Mouse (Mus musculus) stomach, embryonic 14.5 days (tissue): Measurements from ENCODE around the gene Crybg1. TPM values are rescaled to one million over a fixed set of nuclear protein-coding genes. Genes with fewer than 3 reads are reported as not detected.

ENCODE experiments used
- ATAC-seq: fragments of 200-750 bp; cut with Nextera tagmentation; 2 replicates; pipeline ENCODE4 v1.8.0; 2017; ENCODE audit warnings: low read depth, moderate TSS enrichment; ENCODE audit not compliant: insufficient number of reproducible peaks, insufficient read depth, low FRiP score
- H3K27ac ChIP-seq: fragments of 300-500 bp; sonication (generic); 2 replicates; pipeline ENCODE4 v1.5.1; 2014; ENCODE audit warnings: mild to moderate bottlenecking, low read length, moderate library complexity, mixed read lengths
- H3K27me3 ChIP-seq: fragments of 300-500 bp; sonication (generic); 2 replicates; pipeline ENCODE4 v1.6.1; 2014; ENCODE audit warnings: low read length, control low read depth, mixed read lengths; ENCODE audit not compliant: control insufficient read depth, insufficient read depth
- H3K36me3 ChIP-seq: fragments of 300-500 bp; sonication (generic); 2 replicates; pipeline ENCODE4 v1.6.1; 2014; ENCODE audit warnings: mild to moderate bottlenecking, control low read depth, low read length, moderate library complexity, mixed read lengths; ENCODE audit not compliant: control insufficient read depth, insufficient read depth
- H3K4me1 ChIP-seq: fragments of 300-500 bp; sonication (generic); 2 replicates; pipeline ENCODE4 v1.6.1; 2014; ENCODE audit warnings: low read length, control low read depth, mixed read lengths; ENCODE audit not compliant: control insufficient read depth, insufficient read depth
- H3K4me2 ChIP-seq: fragments of 300-500 bp; sonication (generic); replicated peaks from 2 replicates; pipeline ENCODE4 v1.6.1; 2014; ENCODE audit warnings: low read depth, low read length, control low read depth
- H3K4me3 ChIP-seq: fragments of 300-500 bp; sonication (generic); 2 replicates; pipeline ENCODE4 v1.5.1; 2014; ENCODE audit warnings: low read depth, low read length, control low read depth
- H3K9ac ChIP-seq: fragments of 300-500 bp; sonication (generic); replicated peaks from 2 replicates; pipeline ENCODE4 v1.6.1; 2014; ENCODE audit warnings: low read depth, mild to moderate bottlenecking, control low read depth, low read length, moderate library complexity, mixed read lengths
- H3K9me3 ChIP-seq: fragments of 300-500 bp; sonication (generic); 2 replicates; pipeline ENCODE4 v1.6.1; 2016; ENCODE audit warnings: low read depth, low read length, control low read depth; ENCODE audit not compliant: control insufficient read depth
- WGBS: fragments of 180-500 bp; shearing (Covaris S2); extraction: QIAGEN DNeasy Blood & Tissue Kit; methylation state at CpG from one replicate; pipeline ENCODE4 v1.1.7; 2014; 5-methylcytosine and 5-hydroxymethylcytosine counted together
- polyA plus RNA-seq: library from polyadenylated mRNA; unstranded; fragments of >200 nt; fragmentation: Nextera tagmentation; extraction: Ambion mirVana; gene quantifications from 2 replicates; pipeline ENCODE4 v1.2.1, GENCODE M21; 2014

The Crybg1 gene
- polyA plus RNA-seq, 1 experiment from 2014 or later, result 2.7 TPM

DNA sequence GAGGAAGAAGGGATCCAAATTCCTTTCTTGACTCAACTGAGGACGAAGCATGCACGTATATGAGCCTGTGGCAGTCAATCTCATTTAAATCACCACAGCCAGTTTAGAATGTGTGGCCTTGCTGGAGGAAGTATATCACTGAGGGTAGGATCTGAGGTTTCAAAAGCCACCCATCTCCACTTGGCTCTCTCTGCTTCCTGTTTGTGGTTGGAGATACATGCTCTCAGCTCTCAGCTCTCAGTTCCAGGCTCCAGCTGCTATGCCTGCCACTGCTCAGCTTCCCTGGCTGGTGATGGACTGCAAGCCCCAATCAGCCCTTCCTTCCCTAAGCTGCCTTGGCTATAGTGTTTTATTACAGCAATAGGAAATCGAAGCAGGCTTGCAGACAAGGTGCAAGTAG lies 119.1 kb downstream of the Crybg1 start:
- Histone ChIP-seq H3K9me3 (no peaks in the 10 kb centered on the region; the same call in 1 of the 2 replicates), H3K9ac (no peak overlapping the region), H3K27me3 (no peaks in the 10 kb centered on the region), H3K27ac (no peak overlapping the region), H3K36me3 (no peaks in the 10 kb centered on the region), H3K4me3 (no peak overlapping the region), H3K4me1 (no peaks in the 10 kb centered on the region), H3K4me2 (no peak overlapping the region)
- 87% methylated on average over 3 of the region's 3 CpGs for WGBS
- ATAC-seq, result no peak

DNA sequence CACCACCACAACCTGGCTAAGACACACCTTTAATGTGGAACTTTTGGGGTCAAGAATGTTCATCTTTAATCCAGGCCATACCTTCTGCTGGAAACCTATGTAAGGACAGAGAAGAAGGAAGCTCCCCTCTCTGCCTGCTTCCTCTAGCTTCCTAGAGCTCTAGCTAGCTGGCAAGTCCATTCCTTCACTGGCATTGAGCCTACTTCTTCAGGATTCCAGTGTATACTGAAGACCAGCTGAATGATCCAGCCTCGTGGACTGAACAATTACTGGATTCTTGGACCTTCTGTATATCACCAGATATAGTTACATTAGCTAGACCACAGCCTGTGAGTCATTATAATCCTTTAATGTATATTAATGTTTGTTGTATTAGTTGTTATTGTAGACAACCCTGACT lies 121.4 kb downstream of the Crybg1 start:
- Histone ChIP-seq H3K9me3 (no peaks in the 10 kb centered on the region), H3K4me2 (no peak overlapping the region), H3K4me1 (no peaks in the 10 kb centered on the region), H3K27ac (no peak overlapping the region), H3K9ac (no peak overlapping the region), H3K36me3 (no peaks in the 10 kb centered on the region), H3K27me3 (no peaks in the 10 kb centered on the region), H3K4me3 (no peak overlapping the region)
- WGBS, result 41% methylated on average over 1 of the region's 1 CpGs
- no peak for ATAC-seq

DNA sequence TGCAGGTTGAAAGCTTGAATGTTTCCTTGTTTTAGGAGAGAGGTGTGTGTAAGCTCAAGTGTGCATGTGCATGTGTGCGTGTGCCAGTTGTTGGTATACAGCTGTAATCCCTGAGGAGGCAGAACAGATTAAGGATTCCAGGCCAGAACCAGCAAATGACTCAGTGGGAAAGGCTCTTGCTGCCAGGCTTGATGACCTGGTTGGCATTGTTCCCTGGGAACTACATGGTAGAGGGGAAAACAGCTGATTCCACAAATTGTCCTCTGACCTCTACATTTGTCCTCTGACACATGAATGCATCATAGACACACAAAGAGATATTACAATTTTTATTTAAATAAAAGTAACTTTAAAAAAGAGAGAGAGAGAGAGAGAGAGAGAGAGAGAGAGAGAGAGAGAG lies 122.5 kb downstream of the Crybg1 start:
- H3K27me3 ChIP-seq, result no peaks in the 10 kb centered on the region
- no peak for ATAC-seq
- 89% methylated on average over 1 of the region's 1 CpGs for WGBS

DNA sequence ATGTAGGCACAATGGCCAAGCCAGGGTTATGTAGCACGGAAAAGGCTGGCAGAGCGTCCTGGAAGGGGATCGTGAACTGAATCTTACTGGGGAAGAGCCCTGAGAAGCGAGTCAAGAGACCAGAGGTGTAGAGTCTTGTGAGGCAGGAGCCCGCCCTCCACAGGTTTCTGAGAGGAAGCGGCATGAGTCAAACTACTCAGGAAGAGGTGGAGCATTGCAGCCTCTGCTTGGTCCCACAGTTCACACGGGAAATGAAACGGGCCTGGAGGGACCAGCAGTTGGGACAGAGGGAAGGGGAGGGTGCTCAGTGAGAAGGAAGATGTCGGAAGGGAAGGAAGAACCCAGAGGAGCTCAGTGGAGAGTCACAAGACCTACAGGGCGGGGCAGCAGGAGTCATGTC lies 123.9 kb downstream of the Crybg1 start:
- ATAC-seq, result no peak
- Histone ChIP-seq H3K27me3 (no peaks in the 10 kb centered on the region), H3K4me3 (no peak overlapping the region), H3K4me1 (no peaks in the 10 kb centered on the region), H3K27ac (no peak overlapping the region), H3K9me3 (no peaks in the 10 kb centered on the region), H3K9ac (no peak overlapping the region), H3K4me2 (no peak overlapping the region), H3K36me3 (no peaks in the 10 kb centered on the region)
- WGBS, result 59% methylated on average over 10 of the region's 10 CpGs

More for the DNA sequence above, 122.5 kb downstream of the Crybg1 start:
- no peak overlapping the region for H3K4me3 ChIP-seq
- no peak overlapping the region for H3K9ac ChIP-seq
- H3K4me2 ChIP-seq, result no peak overlapping the region
- H3K9me3 ChIP-seq, result no peaks in the 10 kb centered on the region
- no peaks in the 10 kb centered on the region for H3K36me3 ChIP-seq
- H3K27ac ChIP-seq, result no peak overlapping the region
- H3K4me1 ChIP-seq, result no peaks in the 10 kb centered on the region

DNA sequence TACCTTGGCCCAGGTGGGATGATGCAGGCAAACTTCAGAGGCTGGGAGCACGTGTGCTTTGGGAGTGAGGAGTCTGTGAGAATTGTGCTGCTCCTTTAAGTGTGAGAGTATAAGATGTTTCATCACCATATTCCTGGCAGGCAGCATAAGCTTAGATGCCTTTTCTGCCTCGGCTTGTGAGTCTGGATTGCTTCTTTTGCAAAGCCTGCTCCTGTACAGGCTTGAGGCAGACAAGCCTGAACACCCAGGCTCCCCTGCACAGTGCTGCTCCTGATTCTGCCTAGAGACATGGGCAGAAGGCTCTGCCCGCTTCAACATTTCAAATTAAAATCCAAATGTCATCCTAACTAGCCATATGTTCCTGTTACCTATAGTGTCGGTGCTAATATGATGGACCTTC lies 128.5 kb downstream of the Crybg1 start:
- 60% methylated on average over 4 of the region's 4 CpGs for WGBS
- Histone ChIP-seq H3K9me3 (no peaks in the 10 kb centered on the region), H3K4me1 (no peaks in the 10 kb centered on the region), H3K9ac (no peak overlapping the region), H3K27me3 (no peaks in the 10 kb centered on the region), H3K4me3 (no peak overlapping the region), H3K36me3 (no peaks in the 10 kb centered on the region), H3K4me2 (no peak overlapping the region), H3K27ac (no peak overlapping the region)
- ATAC-seq, result no peak

DNA sequence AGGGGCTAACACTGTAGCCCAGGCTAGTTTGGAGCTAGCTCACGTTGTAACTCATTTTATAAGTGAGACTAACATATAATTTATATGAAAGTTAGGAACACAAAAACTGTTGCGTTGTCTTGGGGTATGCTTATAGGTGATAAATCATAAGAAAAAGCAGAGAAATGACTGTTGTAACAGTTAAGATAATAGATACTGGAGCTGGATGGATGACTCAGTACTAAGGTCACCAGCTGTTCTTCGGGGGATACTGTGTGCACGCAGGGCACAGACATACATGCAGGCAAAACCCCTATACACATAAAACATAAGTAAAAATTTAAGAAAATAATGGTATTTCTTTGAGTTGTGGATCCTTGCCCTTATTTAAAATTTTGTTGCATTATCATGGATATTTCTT lies 130.1 kb downstream of the Crybg1 start:
- Histone ChIP-seq H3K9me3 (no peaks in the 10 kb centered on the region), H3K27me3 (no peaks in the 10 kb centered on the region), H3K36me3 (no peaks in the 10 kb centered on the region), H3K9ac (no peak overlapping the region), H3K4me2 (no peak overlapping the region), H3K4me1 (no peaks in the 10 kb centered on the region), H3K27ac (no peak overlapping the region), H3K4me3 (no peak overlapping the region)
- 81% methylated on average over 4 of the region's 4 CpGs for WGBS
- no peak for ATAC-seq

DNA sequence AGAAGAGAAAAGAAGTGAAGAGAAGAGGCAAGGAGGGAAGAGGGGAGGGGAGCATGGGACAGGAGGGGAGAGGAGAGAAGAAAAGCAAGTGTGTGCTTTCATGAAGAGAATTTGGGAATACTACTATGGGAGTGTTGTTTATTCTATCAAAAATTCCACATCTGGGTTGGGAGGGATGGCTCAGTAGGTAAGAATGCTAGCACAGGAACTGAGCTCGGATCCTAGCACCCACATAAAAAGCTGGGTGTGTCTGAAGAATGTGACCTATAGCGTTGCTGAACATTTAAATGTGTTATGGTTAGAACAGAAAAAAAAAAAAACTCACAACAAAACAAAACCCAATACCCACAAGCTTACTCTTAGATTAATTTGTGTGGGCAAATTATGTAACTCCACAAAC lies 133.0 kb downstream of the Crybg1 start:
- H3K27ac ChIP-seq, result no peak overlapping the region
- no peaks in the 10 kb centered on the region for H3K27me3 ChIP-seq
- ATAC-seq, result no peak
- H3K9ac ChIP-seq, result no peak overlapping the region
- no peak overlapping the region for H3K4me3 ChIP-seq
- no peaks in the 10 kb centered on the region for H3K9me3 ChIP-seq
- H3K36me3 ChIP-seq, result no peaks in the 10 kb centered on the region
- WGBS, result 91% methylated on average over 2 of the region's 2 CpGs
- no peaks in the 10 kb centered on the region for H3K4me1 ChIP-seq
- no peak overlapping the region for H3K4me2 ChIP-seq

DNA sequence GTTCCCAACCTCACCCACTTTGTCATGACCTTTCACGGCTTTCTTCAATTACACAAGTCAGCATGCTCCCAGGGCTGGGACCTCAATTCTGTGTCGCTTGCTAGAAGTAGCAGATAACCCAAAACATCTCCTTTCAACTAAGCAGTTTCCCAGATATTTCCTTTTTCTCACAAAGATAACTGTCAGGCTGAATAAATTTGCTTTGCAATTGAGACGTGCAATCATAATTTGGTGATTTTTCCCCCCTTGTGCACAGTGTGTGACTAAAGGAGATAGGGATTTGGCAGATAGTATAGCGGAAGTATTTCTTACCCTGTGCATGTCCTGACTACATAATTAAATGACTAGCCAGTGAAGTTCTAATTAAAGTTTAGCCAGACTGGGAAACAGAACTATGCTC lies 134.8 kb downstream of the Crybg1 start:
- no peak overlapping the region for H3K4me3 ChIP-seq
- no peak overlapping the region for H3K27ac ChIP-seq
- 68% methylated on average over 4 of the region's 4 CpGs for WGBS
- H3K27me3 ChIP-seq, result no peaks in the 10 kb centered on the region
- H3K4me1 ChIP-seq, result no peaks in the 10 kb centered on the region
- no peak overlapping the region for H3K4me2 ChIP-seq
- no peak for ATAC-seq
- H3K9me3 ChIP-seq, result no peaks in the 10 kb centered on the region
- no peak overlapping the region for H3K9ac ChIP-seq
- no peaks in the 10 kb centered on the region for H3K36me3 ChIP-seq

DNA sequence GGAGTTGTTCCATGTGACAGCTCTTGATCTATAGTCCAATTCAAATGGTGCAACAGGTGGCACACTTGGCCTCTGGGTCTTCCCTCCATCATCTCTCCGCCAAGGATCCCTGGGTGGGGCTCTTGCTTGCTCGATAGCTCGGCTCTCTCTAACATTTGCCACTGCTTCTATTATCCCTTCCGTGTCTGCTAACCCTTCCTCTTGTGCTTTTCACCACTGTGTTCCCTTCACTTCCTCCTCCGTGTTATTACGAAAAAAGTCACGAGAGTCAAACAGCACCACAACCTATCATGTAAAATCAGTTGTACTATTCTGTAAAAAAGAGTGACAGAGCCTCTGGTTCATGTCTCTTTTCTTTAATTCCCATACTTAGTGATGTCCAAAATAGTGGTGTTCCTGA lies 137.2 kb downstream of the Crybg1 start:
- Histone ChIP-seq H3K36me3 (no peaks in the 10 kb centered on the region), H3K4me2 (no peak overlapping the region), H3K4me3 (no peak overlapping the region), H3K9me3 (no peaks in the 10 kb centered on the region), H3K9ac (no peak overlapping the region), H3K27ac (no peak overlapping the region), H3K27me3 (no peaks in the 10 kb centered on the region), H3K4me1 (no peaks in the 10 kb centered on the region)
- WGBS, result 67% methylated on average over 7 of the region's 7 CpGs
- ATAC-seq, result no peak
